Mouse (Mus musculus) adrenal gland, postnatal 4 days (tissue): ENCODE measurements at regions not wholly inside any gene's neighbourhood (a gene's known extent, or its start where the extent isn't known, plus 50 kb on each side); places are given as distances from the start of the nearest gene placed in this dataset.

Experiments used
- DNase-seq, 2 experiments: peaks; one replicate each; pipeline ENCODE4 v3.0.0; 2021 to 2022; ENCODE audit warnings: low spot score in 2 of 2, mixed read lengths in 2 of 2

DNA sequence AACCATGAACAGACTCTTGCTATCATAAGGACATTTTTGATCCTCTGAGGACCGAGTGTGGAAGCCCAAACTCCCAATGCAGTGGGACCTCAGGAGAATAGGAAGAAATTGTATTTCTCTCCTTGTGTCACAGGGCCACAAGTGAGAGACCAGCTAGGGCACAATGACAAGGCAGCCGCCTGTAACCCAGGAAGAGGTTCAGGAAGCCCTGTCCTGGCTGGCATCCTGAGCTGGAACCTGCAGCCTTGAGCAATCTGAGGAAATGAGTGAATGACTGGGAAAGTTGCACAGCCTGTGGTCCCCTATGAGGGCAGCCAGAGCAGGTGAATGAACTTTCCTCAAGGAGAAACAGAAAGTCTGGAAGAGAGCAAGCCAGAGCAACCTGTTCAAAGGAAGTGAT lies 142.0 kb upstream of the Tut7 start:
- DNase-seq = no peak

DNA sequence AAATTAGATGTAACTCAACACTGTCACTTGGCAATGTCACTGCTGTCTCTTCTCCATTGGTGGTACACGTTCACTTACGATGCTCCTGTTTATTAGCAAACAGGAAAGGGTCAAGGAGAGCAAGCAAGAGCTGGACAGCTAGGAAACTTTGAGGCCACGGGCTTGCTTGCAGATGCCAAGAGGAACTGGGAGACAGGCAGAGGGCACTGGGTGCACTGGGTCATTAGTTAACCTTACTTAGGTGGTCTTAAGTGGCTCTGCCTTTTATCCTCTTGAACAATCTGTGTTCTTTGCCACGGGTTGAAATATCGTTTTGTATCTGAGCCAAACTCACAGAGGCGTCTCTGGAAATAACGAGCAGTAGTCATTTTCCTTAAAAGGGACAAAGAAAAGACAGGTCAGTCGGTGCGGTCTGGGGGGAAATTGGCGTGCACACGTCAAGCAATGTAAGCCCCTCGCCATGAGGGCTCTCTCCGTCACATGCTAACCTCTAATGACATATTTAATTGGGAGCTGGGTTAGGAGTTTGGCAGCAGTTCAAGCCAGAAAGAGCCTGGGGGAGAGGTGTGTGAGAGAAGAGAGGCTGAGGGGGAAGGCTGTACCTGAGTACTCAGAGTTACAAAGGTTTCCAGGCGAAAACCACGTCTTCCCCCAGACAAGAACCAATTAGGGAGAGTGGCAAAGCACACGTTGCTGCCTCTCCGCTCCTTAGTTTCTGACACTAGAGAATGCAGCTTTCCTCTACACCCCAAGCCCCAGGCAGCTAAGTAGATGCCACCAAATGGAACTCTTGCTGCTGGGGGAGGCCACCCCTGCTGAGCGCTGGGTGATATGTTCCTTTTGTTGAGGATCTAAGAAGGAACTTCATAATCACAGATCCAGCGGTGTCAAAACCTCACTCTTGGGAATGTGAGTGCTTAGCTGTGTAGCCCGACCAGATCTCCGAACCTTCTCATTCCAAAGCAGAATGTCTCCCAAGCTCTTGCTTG lies 140.0 kb upstream of the Tut7 start:
- DNase-seq = no peak

DNA sequence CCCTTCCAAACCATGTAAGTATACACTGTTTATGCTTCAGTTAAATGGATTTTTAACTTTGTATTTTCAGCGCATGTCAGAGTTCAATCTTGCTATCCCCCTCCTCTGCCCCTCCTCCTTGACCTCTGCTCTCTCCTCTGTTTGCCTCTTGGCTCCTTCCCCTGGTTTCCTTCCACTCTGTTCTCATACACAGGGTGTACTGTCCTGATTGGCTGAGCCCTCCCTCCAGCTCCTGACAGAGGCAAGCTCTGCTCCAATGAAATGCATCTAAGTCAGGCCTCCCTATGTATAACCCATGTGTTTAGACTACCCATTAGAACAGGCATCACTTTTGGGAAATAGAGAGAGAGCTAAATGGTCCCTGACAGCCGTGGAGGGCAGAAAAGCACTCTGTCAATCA lies 133.5 kb upstream of the Tut7 start:
- no peak for DNase-seq

DNA sequence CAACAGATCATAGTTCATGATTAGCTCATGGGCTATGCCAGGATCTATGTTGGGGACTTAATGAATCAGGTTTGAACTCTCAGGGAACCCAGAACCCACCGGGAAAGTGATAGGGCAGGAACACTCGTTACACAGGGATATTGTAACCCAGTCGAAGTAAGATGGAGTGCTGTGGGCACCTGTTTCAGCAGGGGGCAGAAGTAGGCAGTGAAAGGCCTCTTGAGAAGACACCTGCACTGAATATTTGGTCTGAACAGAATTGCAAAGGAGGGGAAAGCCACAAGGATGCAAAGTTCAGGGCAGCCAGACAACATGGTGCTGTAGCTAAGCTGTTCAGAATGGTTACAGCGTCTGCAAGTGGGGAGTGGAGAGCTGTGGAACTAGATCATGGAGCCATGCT lies 129.9 kb upstream of the Tut7 start:
- DNase-seq = no peak

DNA sequence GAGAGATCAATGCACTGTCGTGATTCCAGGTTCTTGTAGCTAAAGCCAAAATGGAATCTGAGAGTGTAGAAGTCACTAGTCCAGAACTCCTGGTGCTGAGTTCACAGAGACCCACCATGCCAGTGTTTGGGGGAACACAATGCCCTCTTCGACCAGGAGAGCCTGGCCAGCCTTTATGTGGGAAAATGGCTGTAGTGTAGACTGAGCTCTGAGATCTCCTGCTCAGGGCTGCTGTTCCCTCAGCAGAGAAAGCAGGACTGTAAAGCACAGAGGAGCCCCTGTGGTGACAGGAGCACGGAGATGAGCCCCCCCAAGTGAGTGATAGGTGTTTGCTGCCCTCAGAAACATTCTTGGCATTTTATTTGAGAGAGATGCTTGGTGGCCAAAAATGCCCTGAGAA lies 129.2 kb upstream of the Tut7 start:
- no peak for DNase-seq

DNA sequence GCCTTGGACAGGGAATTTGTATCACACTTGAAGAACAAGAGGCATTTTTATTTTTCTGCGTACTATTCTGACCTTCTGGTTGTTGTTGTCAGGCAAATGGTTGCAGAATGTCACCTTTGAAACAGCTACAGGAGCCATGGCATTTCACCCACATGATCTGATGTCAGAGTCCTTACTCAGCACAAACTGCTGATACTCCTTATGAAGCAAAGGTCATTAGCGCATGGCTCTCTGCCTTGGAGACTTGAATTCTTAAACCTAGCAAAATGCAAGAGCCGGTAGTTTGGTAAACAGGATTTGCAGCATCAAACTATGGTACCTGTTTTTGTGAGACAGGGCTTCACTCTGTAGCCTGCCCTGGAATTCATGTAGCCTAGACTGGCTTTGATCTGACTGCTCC lies 127.3 kb upstream of the Tut7 start:
- DNase-seq = no peak

DNA sequence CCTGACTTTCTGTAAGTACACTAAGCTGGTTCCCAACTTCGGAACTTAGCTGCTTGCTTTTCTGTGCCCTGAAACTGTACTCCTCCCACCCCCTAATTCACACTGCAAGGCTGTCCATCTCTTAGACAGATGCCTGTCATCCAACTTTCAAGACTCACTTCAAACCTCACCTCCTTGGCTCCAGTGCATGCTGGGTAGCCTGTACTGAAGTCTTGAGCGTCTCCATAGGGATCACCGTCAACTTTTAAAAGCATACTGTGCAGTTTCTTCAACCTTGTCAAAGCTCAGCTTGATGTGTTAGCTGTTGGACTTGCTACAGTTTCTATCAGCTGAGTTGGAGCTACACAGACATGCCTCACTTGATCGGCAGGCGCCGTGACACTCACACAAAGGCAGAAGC lies 126.5 kb upstream of the Tut7 start:
- DNase-seq = no peak

DNA sequence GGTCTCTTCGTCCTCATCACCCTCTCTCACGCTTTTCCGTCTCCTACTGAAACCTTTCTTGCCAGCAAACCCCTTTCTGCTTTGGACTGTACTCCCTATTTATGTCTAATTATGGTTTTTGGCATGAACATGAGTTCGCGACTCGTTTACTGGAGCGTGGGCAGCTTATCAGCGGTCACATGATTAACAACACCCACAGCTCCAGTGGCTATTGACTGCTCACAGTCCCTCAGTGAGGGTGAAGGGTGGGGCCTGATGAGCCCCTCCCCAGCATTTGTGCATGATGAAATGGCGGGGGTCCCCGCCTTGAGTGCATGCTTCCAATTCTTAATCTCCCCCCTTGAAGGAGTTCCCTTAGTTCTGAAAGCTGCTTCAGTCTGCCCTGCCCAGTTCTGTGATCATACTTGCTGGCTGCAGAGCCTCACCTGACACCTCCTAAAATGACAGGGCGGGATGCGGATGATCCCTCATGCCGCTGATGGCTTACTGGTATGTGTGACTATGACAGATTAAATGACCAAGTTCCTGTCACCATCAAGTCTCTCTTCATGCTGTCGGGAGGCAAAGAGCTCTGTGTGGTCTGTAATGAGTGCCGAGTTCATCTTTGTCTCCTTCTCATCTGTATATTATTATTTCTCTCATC lies 125.7 kb upstream of the Tut7 start:
- DNase-seq = no peak

DNA sequence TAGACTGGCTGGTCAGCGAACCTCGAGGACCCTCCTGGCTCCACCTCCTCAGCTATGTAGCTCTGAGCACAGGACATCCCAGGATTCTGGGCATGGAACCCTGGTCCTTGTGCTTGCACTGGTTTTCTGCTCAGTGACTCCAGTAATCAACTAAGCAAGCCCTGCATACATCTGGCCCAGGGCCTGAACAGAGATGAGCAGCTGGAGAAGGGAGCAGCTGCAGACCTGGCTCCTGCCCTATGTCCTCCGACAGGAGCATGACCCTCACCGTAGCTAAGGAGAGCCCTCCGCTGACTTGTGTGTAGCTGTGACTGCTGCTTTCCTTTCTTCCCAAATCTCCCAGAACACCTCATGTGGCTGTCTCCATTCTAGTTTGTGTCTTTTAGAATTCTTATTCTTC lies 124.5 kb upstream of the Tut7 start:
- no peak for DNase-seq

DNA sequence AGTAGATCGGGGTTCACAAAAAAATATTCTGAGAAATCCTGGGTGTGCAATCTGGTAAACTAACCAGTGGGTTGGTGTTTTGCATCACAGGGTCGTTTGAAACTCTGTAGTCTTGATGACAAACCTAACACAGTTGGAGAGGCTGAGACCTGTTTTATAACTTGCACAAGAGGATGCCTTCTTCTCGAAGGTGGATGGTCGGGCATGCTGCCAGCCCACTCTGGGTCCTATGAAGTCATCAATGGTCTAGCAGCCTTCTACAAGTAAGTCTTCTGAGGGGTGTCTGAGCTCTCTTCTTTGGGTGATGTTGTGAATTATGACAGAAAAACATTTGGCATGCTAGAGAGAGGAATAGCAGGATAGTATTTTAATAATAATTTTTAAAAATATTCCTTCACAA lies 123.6 kb upstream of the Tut7 start:
- DNase-seq = no peak

DNA sequence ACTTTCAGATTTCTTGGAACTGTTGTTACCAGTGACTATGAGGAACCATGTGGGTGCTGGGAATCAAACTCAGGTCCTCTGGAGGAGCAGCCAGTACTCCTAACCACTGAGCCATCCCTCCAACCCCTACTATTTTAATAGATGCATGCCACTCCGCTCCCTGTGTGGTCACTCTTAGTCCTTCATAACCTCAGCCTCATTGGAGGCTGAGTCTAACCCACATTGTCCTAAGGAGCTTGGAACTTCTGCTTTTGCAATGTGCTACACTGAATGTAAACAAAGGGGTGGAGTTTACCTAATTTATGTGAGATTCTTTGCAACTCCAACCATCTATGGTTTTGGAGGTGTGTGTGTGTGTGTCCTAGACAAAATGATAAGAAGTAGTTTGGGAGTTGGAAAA lies 122.7 kb upstream of the Tut7 start:
- DNase-seq = no peak

DNA sequence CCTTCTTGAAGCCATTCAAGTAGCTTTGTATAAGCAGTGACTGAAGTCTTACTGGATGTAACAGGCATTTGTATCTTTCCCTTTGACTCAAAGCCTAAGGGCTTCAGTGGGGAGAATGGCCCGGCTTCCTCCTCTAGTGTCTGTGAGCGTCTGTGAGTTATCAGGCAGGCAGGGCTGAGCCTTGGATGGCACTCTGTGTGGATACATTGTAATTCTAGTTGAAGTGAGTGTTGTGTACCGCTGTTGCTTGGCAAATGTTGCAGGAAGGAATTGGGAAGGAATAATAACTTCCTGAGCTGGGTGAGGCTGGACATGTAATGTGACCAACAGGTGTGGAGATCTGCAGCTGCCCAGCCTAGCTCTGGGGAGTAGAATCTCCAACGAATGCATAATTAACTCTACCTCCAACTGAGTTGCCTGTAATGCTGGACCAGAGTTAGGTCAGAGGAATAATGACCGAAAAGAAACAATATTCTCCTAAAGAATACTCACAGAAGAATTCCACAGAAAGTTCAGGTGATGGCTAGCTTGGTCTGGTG lies 120.7 kb upstream of the Tut7 start:
- DNase-seq = no peak

DNA sequence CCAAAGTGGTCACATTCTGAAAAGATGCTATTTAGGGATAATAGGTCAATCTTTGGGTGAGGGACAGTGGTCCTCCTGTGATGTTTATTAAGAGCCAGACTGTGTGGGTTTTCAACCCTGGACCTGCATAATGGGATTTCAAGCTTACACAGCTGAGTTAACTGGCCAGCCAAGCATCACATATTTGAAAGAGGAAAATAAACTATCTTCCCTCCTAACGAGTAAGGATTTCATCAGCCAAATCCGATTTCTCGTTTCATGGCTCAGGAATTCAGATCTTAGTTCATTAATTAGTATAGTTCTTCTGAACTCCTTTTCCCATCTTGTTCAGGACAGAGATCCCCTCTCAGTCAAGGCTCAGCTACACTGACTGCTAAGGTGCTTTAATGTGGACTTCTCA lies 120.1 kb upstream of the Tut7 start:
- DNase-seq = no peak

DNA sequence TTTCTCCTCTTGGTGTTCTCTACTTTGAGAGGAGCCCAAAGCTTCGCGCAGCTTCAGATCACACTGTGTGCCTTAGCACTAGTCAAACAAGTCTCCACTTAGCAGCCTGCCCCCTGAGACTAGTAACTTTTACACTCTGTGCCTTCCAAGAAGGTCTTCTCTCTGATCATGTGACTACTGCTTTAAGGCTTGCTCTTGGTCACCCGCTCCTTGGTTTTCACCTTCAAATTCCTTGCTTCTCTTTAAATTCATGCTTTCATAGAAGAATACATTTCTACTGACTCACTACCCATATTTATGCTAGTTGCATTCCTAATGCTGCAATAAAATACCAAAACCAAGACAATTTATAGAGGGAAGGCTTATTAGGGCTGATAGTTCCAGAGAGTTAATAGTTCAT lies 118.6 kb upstream of the Tut7 start:
- no peak for DNase-seq

DNA sequence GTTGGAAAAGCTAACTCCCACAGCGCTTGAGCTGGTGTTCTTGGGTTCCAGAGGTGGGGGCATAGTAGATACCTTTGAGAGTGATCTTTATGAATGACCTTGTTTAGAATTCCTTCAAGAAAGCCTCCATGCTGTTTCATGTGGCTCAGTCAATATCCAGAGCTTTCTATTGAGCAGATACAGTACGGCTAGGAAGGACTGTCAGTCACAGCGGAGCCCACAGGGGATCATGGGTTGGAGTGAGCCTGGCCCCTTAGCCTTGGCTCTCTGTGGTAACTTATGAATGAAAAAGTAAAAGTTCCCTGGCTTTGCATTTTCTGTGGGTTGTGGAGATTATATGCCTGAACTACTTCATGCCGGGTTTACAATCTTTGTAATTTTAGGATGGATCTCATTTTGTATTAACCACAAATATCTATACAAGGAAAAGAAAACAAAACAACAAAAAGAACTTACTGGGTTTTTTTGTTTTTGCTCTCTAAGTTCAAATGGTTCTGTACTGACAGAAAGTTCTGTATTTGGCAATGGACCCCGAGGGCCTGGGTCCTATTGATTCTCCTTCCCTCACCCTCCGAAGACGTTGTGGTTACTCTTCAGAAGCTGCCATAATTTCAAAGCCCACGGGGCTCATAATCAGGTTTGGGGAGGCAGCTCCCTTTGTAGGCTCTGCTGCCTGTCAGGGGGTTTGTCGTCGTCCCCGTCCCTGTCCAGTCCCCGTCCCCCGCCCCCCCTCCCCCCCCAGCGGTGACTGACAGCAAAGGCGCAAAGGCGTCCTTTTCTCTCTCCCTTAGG lies 117.7 kb upstream of the Tut7 start:
- no peak for DNase-seq

DNA sequence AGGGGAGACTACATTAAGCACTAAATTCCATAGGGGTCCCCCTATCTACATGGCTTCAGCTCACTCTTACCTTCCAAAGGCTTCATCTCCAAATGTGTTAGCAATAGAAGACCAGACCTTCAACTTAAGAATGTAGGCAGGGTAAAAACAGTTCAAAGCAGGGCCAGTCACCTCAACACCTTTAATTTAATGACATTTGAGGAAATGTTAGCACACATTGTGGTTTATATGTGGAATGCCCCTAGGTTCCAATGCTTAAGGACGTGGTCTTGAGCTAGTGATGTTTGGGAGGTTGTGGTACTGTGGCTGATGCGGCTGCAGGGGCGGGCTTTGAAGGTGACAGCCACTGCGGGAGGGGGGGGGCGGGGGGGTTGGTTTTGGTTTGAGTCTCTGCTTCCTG lies 116.9 kb upstream of the Tut7 start:
- no peak for DNase-seq

DNA sequence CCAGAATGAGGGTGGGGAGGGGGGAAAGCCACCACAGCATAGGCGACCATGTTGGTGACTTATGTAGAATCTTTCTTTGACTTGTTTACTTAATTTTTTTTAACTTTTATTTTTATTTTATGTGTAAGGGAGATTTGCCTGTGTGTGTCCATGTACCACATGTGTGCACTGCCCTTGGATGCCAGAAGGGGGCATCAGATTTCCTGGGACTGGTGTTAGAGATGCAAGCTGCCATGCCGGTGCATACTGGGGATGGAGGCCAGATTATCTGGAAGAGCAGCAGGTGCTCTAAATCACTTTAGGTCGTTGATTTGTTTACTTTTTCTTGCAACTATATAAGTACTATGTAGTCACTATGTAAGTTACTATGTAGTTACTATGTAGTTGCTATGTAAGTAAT lies 114.2 kb upstream of the Tut7 start:
- no peak for DNase-seq

DNA sequence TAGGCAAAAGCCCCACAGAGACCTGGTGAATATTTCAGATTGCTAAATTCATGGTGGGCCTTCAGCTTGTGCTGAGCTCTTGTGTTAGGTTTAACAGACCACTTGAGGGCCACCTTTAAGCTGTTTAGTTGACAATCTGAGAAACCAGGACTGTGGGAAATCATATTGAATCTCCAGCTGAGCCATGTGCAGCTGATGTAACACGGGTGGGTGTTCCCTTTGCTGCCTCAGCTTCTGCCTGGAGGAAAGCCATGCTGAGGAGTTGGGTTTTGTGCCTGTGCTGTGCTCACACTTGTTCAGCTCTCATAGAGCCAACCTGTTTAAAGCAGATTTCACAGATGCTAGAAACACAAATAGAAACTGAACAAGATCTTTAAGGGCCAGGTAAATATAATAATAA lies 111.6 kb upstream of the Tut7 start:
- DNase-seq = no peak

DNA sequence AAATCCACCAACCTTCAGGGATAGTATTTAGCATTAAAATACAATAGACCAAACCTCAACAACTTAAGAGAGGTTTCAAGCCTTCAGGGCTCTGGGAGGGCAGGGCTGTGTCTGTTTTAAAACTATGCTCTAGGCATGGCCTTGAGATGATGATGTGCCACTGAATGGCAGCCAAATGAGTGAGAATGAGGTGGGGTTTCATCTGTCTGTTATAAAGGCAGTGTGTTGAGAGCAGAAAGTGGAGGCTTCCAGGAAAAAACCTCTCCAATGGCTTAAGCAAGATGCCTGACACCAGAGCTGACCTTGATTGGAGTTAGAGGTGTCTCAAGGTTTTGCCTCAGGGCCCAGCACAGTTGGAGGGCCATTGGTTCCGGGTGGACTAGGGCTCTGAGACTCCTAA lies 111.1 kb upstream of the Tut7 start:
- DNase-seq = no peak

DNA sequence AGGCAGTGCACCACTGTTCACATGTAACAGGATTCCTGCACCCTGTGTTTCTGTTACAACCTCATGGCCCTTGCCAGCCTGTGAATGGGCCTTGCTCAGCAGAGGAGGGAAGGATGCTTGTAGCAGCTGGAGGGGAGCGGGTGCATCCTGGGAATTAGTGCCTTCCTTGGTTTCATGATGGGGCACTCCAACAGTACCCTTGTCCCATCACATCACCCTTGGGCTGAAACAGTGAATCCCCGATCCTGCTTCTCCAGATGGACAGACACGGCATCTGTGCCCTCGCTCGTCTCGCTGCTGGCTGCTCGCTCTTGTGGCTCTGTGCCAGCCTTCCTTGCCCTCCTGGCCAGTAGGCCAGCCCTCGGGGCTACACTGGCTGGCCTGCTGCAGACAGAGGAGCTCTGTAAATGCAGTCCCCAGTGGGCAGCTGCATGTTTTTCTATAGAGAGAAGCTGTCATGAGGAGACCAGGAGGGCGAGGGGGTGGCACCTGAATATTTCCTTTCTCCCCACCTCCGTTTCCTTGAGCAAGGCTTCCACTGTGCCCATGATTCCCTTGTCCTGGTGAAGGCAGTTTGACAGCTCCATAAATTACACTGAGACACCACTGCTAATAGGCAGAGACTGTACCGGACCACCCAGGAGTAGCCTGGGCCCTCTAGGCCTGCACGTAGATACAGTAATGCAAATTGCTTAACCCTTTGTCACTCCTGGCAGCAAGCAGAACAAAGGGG lies 104.6 kb upstream of the Tut7 start:
- no peak for DNase-seq

DNA sequence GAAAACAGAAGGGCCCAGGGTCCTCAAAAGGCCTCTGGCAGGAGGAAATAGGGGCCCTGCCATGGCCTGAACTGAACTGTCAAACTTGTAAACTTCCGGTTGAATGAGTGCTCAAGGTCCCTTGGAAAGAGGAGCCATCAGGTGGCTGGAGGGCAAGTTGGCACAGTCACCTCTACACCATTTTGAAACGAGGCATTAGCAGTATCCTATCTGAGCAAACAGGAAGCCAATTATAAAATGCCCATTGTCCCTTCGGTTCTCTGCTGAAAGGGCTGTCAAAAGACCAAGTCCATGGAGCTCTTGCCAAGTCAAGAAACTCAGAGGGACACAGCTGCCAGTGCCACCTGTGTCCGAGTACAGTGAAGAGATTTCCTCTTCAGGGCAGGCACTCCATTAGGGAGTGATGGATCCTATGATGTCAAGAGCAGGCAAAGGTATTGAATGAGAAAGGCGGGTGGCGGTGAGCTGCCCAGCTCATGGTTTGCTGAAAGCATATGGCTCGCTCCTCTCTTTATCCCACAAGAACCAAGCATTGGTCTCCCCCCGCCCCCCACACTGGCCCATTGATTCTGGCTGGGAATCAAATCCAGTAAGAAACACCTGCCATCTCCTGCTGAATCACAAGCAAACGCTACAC lies 103.0 kb upstream of the Tut7 start:
- no peak for DNase-seq
